Mouse (Mus musculus) limb, embryonic 14.5 days (tissue): ENCODE results near the gene Lgals2. TPM values are rescaled to one million over a fixed set of nuclear protein-coding genes. Genes with fewer than 3 reads are reported as not detected.
A peak's percentile ranks its signal among the peaks of the same experiment; 100 is the strongest.

ENCODE experiments used
- ATAC-seq: fragments of 200-750 bp; cut with Nextera tagmentation; 2 replicates; pipeline ENCODE4 v1.8.0; 2017; ENCODE audit warnings: low read depth, moderate number of reproducible peaks, moderate TSS enrichment; ENCODE audit not compliant: low FRiP score
- DNase-seq: peaks from one replicate; pipeline ENCODE4 v3.0.0-alpha.2; 2015; ENCODE audit warnings: low spot score
- H3K27ac ChIP-seq: fragments of 300-500 bp; sonication (generic); replicated peaks from 2 replicates; pipeline ENCODE4 v1.5.1; 2014; ENCODE audit warnings: low read depth, mild to moderate bottlenecking, low read length, moderate library complexity, mixed read lengths
- H3K27me3 ChIP-seq: fragments of 300-500 bp; sonication (generic); 2 replicates; pipeline ENCODE4 v1.6.1; 2014; ENCODE audit warnings: low read length, mixed read lengths; ENCODE audit not compliant: control insufficient read depth, insufficient read depth
- H3K36me3 ChIP-seq: fragments of 300-500 bp; sonication (generic); 2 replicates; pipeline ENCODE4 v1.6.1; 2014; ENCODE audit warnings: mild to moderate bottlenecking, low read length, moderate library complexity, mixed read lengths; ENCODE audit not compliant: control insufficient read depth, insufficient read depth
- H3K4me1 ChIP-seq: fragments of 300-500 bp; sonication (generic); 2 replicates; pipeline ENCODE4 v1.6.1; 2014; ENCODE audit warnings: antibody characterized with exemption, low read length, mixed read lengths; ENCODE audit not compliant: control insufficient read depth, insufficient read depth
- H3K4me2 ChIP-seq: fragments of 300-500 bp; sonication (generic); replicated peaks from 2 replicates; pipeline ENCODE4 v1.6.1; 2014; ENCODE audit warnings: low read depth, mild to moderate bottlenecking, low read length, moderate library complexity; ENCODE audit not compliant: severe bottlenecking
- H3K4me3 ChIP-seq: fragments of 300-500 bp; sonication (generic); replicated peaks from 2 replicates; pipeline ENCODE4 v1.5.1; 2014; ENCODE audit warnings: low read length
- H3K9ac ChIP-seq: fragments of 300-500 bp; sonication (generic); 2 replicates; pipeline ENCODE4 v1.6.1; 2014; ENCODE audit warnings: mild to moderate bottlenecking, low read depth, low read length, moderate library complexity; ENCODE audit not compliant: severe bottlenecking
- H3K9me3 ChIP-seq: fragments of 300-500 bp; sonication (generic); 2 replicates; pipeline ENCODE4 v1.6.1; 2016; ENCODE audit warnings: low read length; ENCODE audit not compliant: control insufficient read depth
- POLR2A ChIP-seq: fragments of 200-500 bp; IDR thresholded peaks from 2 replicates; pipeline ENCODE4 v1.8.0; 2012; ENCODE audit warnings: inconsistent platforms, mild to moderate bottlenecking, moderate library complexity, borderline replicate concordance; ENCODE audit not compliant: insufficient read depth, insufficient read length; ENCODE audit errors: extremely low read depth
- WGBS: fragments of 180-500 bp; shearing (Covaris S2); extraction: QIAGEN DNeasy Blood & Tissue Kit; methylation state at CpG from one replicate; pipeline ENCODE4 v1.1.7; 2014; 5-methylcytosine and 5-hydroxymethylcytosine counted together
- polyA plus RNA-seq, 2 experiments: library from polyadenylated mRNA; depleted of rRNA in 1 of 2; stranded (reverse) in 1 of 2; unstranded in 1 of 2; fragments of >200 nt; fragmentation: Nextera tagmentation in 1 of 2; extraction: Ambion mirVana in 1 of 2; gene quantifications; 2 replicates each; pipeline versions ENCODE4 v1.2.1 to v1.2.3; 2012 to 2014

Gene Lgals2
- polyA plus RNA-seq, 2 experiments: 0.58 to 0.65 TPM

- Histone ChIP-seq H3K27me3 (no peaks in the 10 kb centered on the region), H3K27ac (0 out of 2 replicates have a peak overlapping the region, but pooled peaks have one; percentile 26), H3K4me1 (peaks cover 9% of the 10 kb centered on the region; the same call in 1 of the 2 replicates), H3K9ac (no peak overlapping the region), H3K4me3 (no peak overlapping the region), H3K4me2 (no peak overlapping the region), H3K9me3 (no peaks in the 10 kb centered on the region), H3K36me3 (no peaks in the 10 kb centered on the region)
- no peak for TF ChIP-seq POLR2A
- ATAC-seq (no peak), DNase-seq (no peak)
- WGBS: 37% methylated on average over 12 of the region's 13 CpGs
Measured at GRCm38 (mm10) chr15:78863852-78864253, 8.5 kb upstream of the Lgals2 start.

DNA sequence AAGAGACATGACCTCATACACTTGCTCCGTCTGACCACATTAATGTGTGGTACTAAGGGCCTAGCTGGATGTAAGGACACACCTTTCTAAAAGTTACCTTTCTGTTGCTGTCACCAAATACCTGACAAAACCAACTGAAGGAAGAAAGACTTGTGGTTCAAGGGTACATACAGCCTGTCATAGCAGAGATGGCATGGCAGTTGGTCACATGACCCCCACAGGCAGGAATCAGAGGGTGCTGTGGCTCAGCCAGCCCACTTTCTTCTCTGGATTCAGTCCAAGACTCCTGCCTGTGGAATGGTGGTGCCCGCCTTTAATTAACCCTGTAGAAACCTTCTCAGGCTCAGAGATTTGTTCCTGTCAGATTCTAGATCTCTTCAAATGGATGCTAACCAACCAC lies 7.8 kb upstream of the Lgals2 start:
- Histone ChIP-seq H3K4me2 (no peak overlapping the region), H3K27me3 (no peaks in the 10 kb centered on the region), H3K9me3 (no peaks in the 10 kb centered on the region), H3K9ac (no peak overlapping the region), H3K36me3 (no peaks in the 10 kb centered on the region), H3K27ac (no peak overlapping the region), H3K4me3 (no peak overlapping the region), H3K4me1 (peaks cover 9% of the 10 kb centered on the region; the same call in 1 of the 2 replicates)
- DNase-seq (no peak), ATAC-seq (no peak)
- WGBS: 51% methylated on average over 2 of the region's 2 CpGs
- no peak for TF ChIP-seq POLR2A

- H3K27ac ChIP-seq: no peak overlapping the region
- 88% methylated on average over 5 of the region's 5 CpGs for WGBS
- H3K4me2 ChIP-seq: no peak overlapping the region
- H3K9ac ChIP-seq: no peak overlapping the region
- TF ChIP-seq POLR2A: no peak
- no peaks in the 10 kb centered on the region for H3K27me3 ChIP-seq
- DNase-seq (no peak), ATAC-seq (no peak)
- H3K9me3 ChIP-seq: no peaks in the 10 kb centered on the region
- no peaks in the 10 kb centered on the region for H3K36me3 ChIP-seq
- H3K4me3 ChIP-seq: no peak overlapping the region
- peaks cover 9% of the 10 kb centered on the region; the same call in 1 of the 2 replicates for H3K4me1 ChIP-seq
Measured at GRCm38 (mm10) chr15:78862280-78862679, 7.0 kb upstream of the Lgals2 start.

DNA sequence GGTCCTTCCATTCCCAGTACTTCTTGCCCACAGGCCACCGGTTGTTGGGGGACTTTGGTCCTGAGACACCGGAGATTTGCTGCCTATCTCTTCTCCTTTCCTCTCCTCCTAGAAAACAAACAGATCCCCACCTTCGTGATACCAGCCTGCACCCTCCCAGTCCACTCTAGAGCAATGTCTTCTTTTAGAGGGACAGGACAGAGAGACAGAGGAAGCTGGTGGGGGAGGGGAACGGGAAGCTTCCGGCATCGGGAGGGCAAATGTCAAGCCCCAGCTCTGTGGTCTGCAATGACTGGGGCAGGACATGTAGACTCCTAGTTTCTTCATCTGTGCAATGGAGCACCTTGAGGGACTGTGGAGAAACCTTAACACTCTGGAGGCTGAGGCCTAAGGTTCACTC lies 4.4 kb upstream of the Lgals2 start:
- WGBS: 71% methylated on average over 6 of the region's 6 CpGs
- ATAC-seq: no peak
- Histone ChIP-seq H3K4me2 (no peak overlapping the region), H3K27ac (no peak overlapping the region), H3K27me3 (no peaks in the 10 kb centered on the region), H3K4me1 (peaks cover 9% of the 10 kb centered on the region; the same call in 1 of the 2 replicates), H3K4me3 (no peak overlapping the region), H3K9me3 (no peaks in the 10 kb centered on the region), H3K36me3 (no peaks in the 10 kb centered on the region), H3K9ac (no peak overlapping the region)
- DNase-seq: no peak
- TF ChIP-seq POLR2A: no peak

DNA sequence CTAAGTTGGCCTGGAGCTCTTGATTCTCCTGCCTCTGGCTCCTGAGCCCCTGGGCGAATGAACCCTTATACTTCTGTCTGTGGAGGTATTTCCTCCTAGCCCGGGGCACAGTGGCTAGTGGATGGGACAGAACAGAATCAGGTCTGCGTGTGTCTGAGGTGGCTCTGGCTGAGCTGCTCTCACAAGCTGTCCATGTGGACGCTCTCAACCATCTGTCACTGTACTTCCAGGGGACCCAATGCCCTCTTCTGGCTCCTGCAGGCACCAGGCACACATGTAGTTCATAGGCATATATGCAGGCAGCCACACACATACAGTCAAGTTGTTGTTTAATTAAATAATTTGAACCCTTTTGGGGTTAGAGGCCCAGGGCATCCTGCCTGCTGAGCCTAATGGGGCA lies 4.0 kb upstream of the Lgals2 start:
- peaks cover 9% of the 10 kb centered on the region; the same call in 1 of the 2 replicates for H3K4me1 ChIP-seq
- no peak overlapping the region for H3K4me2 ChIP-seq
- H3K36me3 ChIP-seq: no peaks in the 10 kb centered on the region
- no peak overlapping the region for H3K27ac ChIP-seq
- TF ChIP-seq POLR2A: no peak
- no peaks in the 10 kb centered on the region for H3K27me3 ChIP-seq
- DNase-seq (no peak), ATAC-seq (no peak)
- WGBS: 71% methylated on average over 4 of the region's 4 CpGs
- H3K4me3 ChIP-seq: no peak overlapping the region
- H3K9ac ChIP-seq: no peak overlapping the region
- no peaks in the 10 kb centered on the region for H3K9me3 ChIP-seq

- no peak overlapping the region for H3K9ac ChIP-seq
- H3K27me3 ChIP-seq: no peaks in the 10 kb centered on the region
- no peak overlapping the region for H3K27ac ChIP-seq
- no peaks in the 10 kb centered on the region for H3K9me3 ChIP-seq
- no peaks in the 10 kb centered on the region for H3K36me3 ChIP-seq
- WGBS: 83% methylated on average over 7 of the region's 7 CpGs
- no peak overlapping the region for H3K4me3 ChIP-seq
- no peak for TF ChIP-seq POLR2A
- no peaks in the 10 kb centered on the region for H3K4me1 ChIP-seq
- no peak for ATAC-seq
- H3K4me2 ChIP-seq: no peak overlapping the region
- no peak for DNase-seq
Measured at GRCm38 (mm10) chr15:78857009-78857408, 1.7 kb upstream of the Lgals2 start.
